In the genomic region with DNA sequence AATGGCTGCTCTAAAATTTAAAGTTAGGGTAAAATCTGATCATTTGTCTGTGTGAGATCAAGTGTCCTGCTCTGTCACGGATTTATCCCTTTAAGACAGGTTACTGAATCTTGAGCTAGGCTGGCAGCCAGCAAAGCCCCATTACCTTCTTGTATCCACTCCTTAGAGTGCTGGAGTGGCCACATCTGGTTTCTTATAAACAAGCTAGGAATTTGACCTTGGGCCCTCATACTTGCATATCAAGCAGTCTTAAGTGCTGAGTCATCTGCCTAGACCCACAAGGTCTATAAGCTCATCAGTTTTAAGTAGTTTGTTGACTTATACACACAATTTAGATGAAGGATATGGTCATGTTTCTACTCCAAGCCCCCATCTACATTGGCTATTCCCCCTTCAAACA, we compare ENCODE assay signal across 21 mouse cellular contexts. TPM values are rescaled to one million over a fixed set of nuclear protein-coding genes. Genes with fewer than 3 reads are reported as not detected.
DNase-seq lines count a peak whose midpoint lies in the region; ATAC-seq and TF ChIP-seq lines count a peak whose summit lies in the region.
"Had no signal": no experiment of that assay in that cellular context is flagged by ENCODE, and none has a peak within 500 bp of the region (broad histone marks: within the 10 kb centered on the region; RNA-seq: fewer than 3 reads in every experiment).

No protein-coding gene starts in this region.

- H3K27me3 ChIP-seq in intestine, embryonic 16.5 days (replicated peaks; ENCODE audit: control insufficient read depth, insufficient read depth, low read length), result no peaks in the 10 kb centered on the region
- no peaks in the 10 kb centered on the region for H3K27me3 ChIP-seq in intestine, postnatal 0 days (replicated peaks; ENCODE audit: control insufficient read depth, insufficient read depth, low read length)
- H3K27me3 ChIP-seq in midbrain, embryonic 11.5 days (ENCODE audit: control insufficient read depth, insufficient read depth, low read length), result peaks cover 11% of the 10 kb centered on the region
- H3K27me3 ChIP-seq: intestine, embryonic 15.5 days; lung, embryonic 15.5 days had no signal

- no peak overlapping the region for H3K4me2 ChIP-seq in intestine, embryonic 16.5 days (ENCODE audit: low read depth, low read length)
- H3K4me2 ChIP-seq in intestine, postnatal 0 days (replicated peaks; ENCODE audit: low read depth), result no peak overlapping the region
- no peak overlapping the region for H3K4me2 ChIP-seq in midbrain, embryonic 11.5 days
- H3K4me2 ChIP-seq: forebrain, embryonic 13.5 days; heart, embryonic 11.5 days; hindbrain, embryonic 14.5 days; intestine, embryonic 15.5 days; lung, embryonic 15.5 days; neural tube, embryonic 15.5 days had no signal

- no peak for TF ChIP-seq CTCF in intestine, postnatal 0 days (IDR thresholded peaks at IDR 0.05; ENCODE audit: low read depth)

- 70% methylated on average over 1 of the region's 1 CpGs for WGBS in intestine, embryonic 16.5 days
- WGBS in intestine, postnatal 0 days, result 77% methylated on average over 1 of the region's 1 CpGs
- WGBS in midbrain, embryonic 11.5 days, result 80% methylated on average over 1 of the region's 1 CpGs

- no peaks in the 10 kb centered on the region for H3K4me1 ChIP-seq in intestine, embryonic 16.5 days (ENCODE audit: control insufficient read depth, insufficient read depth, low read length)
- no peaks in the 10 kb centered on the region for H3K4me1 ChIP-seq in intestine, postnatal 0 days (replicated peaks; ENCODE audit: control insufficient read depth, insufficient read depth, low read length)
- H3K4me1 ChIP-seq in ES-E14 (ENCODE audit: control insufficient read depth in 2 of 2, insufficient read depth in 2 of 2, low read length in 2 of 2, poor library complexity in 1 of 2), result no peaks in the 10 kb centered on the region
- H3K4me1 ChIP-seq in midbrain, embryonic 11.5 days (ENCODE audit: control insufficient read depth, insufficient read depth, low read length), result no peaks in the 10 kb centered on the region
- H3K4me1 ChIP-seq: forebrain, embryonic 13.5 days; intestine, embryonic 15.5 days; lung, embryonic 15.5 days; midbrain, embryonic 10.5 days; neural tube, embryonic 15.5 days had no signal

- in situ Hi-C loops in ES-E14 (cut with MboI; ENCODE audit: low sequenced_read_pairs in 2 of 2, unreplicated experiment in 2 of 2), result no loop called here

- no peaks in the 10 kb centered on the region for H3K9me3 ChIP-seq in intestine, embryonic 16.5 days (ENCODE audit: control insufficient read depth, low read length)
- no peaks in the 10 kb centered on the region for H3K9me3 ChIP-seq in intestine, postnatal 0 days (ENCODE audit: control insufficient read depth)
- no peaks in the 10 kb centered on the region for H3K9me3 ChIP-seq in ES-E14 (ENCODE audit: control insufficient read depth, insufficient read depth, low read depth, low read length)
- H3K9me3 ChIP-seq in midbrain, embryonic 11.5 days (ENCODE audit: control insufficient read depth, low read length), result no peaks in the 10 kb centered on the region
- H3K9me3 ChIP-seq: forebrain, embryonic 13.5 days; intestine, embryonic 15.5 days; lung, embryonic 15.5 days; midbrain, embryonic 10.5 days; neural tube, embryonic 15.5 days had no signal

- H3K9ac ChIP-seq in intestine, embryonic 16.5 days (ENCODE audit: low read depth, low read length), result no peak overlapping the region
- H3K9ac ChIP-seq in intestine, postnatal 0 days (ENCODE audit: low read depth, low read length), result no peak overlapping the region
- H3K9ac ChIP-seq in ES-E14 (ENCODE audit: insufficient read depth, low read depth, low read length, poor library complexity, severe bottlenecking), result no peak overlapping the region
- no peak overlapping the region for H3K9ac ChIP-seq in midbrain, embryonic 11.5 days (ENCODE audit: low read length)
- H3K9ac ChIP-seq: forebrain, embryonic 13.5 days; hindbrain, embryonic 14.5 days; intestine, embryonic 15.5 days; lung, embryonic 15.5 days; neural tube, embryonic 15.5 days had no signal

- H3K36me3 ChIP-seq in intestine, embryonic 16.5 days (ENCODE audit: control insufficient read depth, insufficient read depth, low read length), result no peaks in the 10 kb centered on the region
- H3K36me3 ChIP-seq in intestine, postnatal 0 days (ENCODE audit: control insufficient read depth, insufficient read depth), result no peaks in the 10 kb centered on the region
- H3K36me3 ChIP-seq in ES-E14 (ENCODE audit: control insufficient read depth, insufficient read depth, low read length, poor library complexity, severe bottlenecking), result no peaks in the 10 kb centered on the region; the same call in 1 of the 2 replicates
- H3K36me3 ChIP-seq in midbrain, embryonic 11.5 days (ENCODE audit: control insufficient read depth, insufficient read depth, low read length), result no peaks in the 10 kb centered on the region
- H3K36me3 ChIP-seq: intestine, embryonic 15.5 days; lung, embryonic 15.5 days; midbrain, embryonic 10.5 days; neural tube, embryonic 15.5 days had no signal

- H3K27ac ChIP-seq in intestine, embryonic 16.5 days (ENCODE audit: low read length), result no peak overlapping the region
- no peak overlapping the region for H3K27ac ChIP-seq in intestine, postnatal 0 days (ENCODE audit: low read depth, low read length)
- H3K27ac ChIP-seq in ES-E14 (ENCODE audit: insufficient read depth, low read depth, low read length, poor library complexity, severe bottlenecking), result no peak overlapping the region
- H3K27ac ChIP-seq in midbrain, embryonic 11.5 days (ENCODE audit: low read depth, low read length), result no peak overlapping the region
- H3K27ac ChIP-seq: forebrain, embryonic 13.5 days; hindbrain, embryonic 14.5 days; intestine, embryonic 15.5 days; lung, embryonic 15.5 days; midbrain, embryonic 10.5 days; neural tube, embryonic 15.5 days had no signal

- ATAC-seq in intestine, embryonic 16.5 days, result peak; percentile 31; the same call in 1 of the 2 replicates
- ATAC-seq in intestine, postnatal 0 days, result no peak
- no peak for ATAC-seq in midbrain, embryonic 11.5 days (ENCODE audit: low FRiP score)
- ATAC-seq: forebrain, embryonic 13.5 days; intestine, embryonic 15.5 days had no signal

- H3K4me3 ChIP-seq in intestine, embryonic 16.5 days (ENCODE audit: low read length), result no peak overlapping the region
- no peak overlapping the region for H3K4me3 ChIP-seq in intestine, postnatal 0 days (ENCODE audit: low read depth, low read length)
- H3K4me3 ChIP-seq in ES-E14 (ENCODE audit: insufficient read depth in 1 of 2, low read depth in 1 of 2, low read length in 2 of 2, poor library complexity in 1 of 2, severe bottlenecking in 1 of 2), result no peak overlapping the region
- no peak overlapping the region for H3K4me3 ChIP-seq in midbrain, embryonic 11.5 days (ENCODE audit: low read depth, low read length)
- H3K4me3 ChIP-seq: forebrain, embryonic 13.5 days; intestine, embryonic 15.5 days; lung, embryonic 15.5 days; midbrain, embryonic 10.5 days; neural tube, embryonic 15.5 days had no signal

- DNase-seq in ES-E14 (ENCODE audit: low read depth, low spot score), result no peak
- peak; percentile 49 to 71 for DNase-seq in kidney, adult 8-10 months
- peak; percentile 59 to 73 for DNase-seq in kidney, postnatal 36 days
- DNase-seq in thymus, postnatal 0 days (ENCODE audit: low spot score), result no peak
- DNase-seq in midbrain, embryonic 11.5 days (ENCODE audit: low spot score, missing footprints), result no peak
- DNase-seq in adrenal gland, postnatal 14 days, result no peak
- DNase-seq: adrenal gland, adult 2 months; cerebellum, adult 11-12 months; cerebellum, postnatal 25 days; gastrocnemius, postnatal 36 days; heart, postnatal 14 days; liver had no signal

TF ChIP-seq in ES-E14, 5 proteins besides CTCF, POLR2A, EP300 and RAD21:
- TF ChIP-seq MAFK (IDR thresholded peaks at IDR 0.05; ENCODE audit: insufficient read depth, low read depth, low read length), result peak; percentile 63
- no peak for TF ChIP-seq HCFC1 (IDR thresholded peaks at IDR 0.05; ENCODE audit: borderline replicate concordance, insufficient read depth, low read length)
TF ChIP-seq in ES-E14: peak in this region for 1.

RNA-seq across cellular contexts. Expression of gene Tlr7, which starts 14.0 kb away (rescaled TPM):
- polyA plus RNA-seq in intestine, embryonic 16.5 days (2015; fragmentation: Nextera tagmentation; extraction: Ambion mirVana), result 0.54 and 0.57 TPM in 2 replicates
- polyA plus RNA-seq in intestine, postnatal 0 days (2015; fragmentation: Nextera tagmentation; extraction: Ambion mirVana), result 0.84 and 1.3 TPM in 2 replicates
- total RNA-seq in ES-E14 (2012; rRNA removed), result 0.09 and 0.11 TPM in 2 replicates
- 1.5 and 2.0 TPM in 2 replicates for polyA plus RNA-seq in thymus, postnatal 0 days (2015; fragmentation: Nextera tagmentation; extraction: Ambion mirVana)
- 0.34 and 0.54 TPM in 2 replicates for polyA plus RNA-seq in midbrain, embryonic 11.5 days (2014; fragmentation: Nextera tagmentation; extraction: Ambion mirVana)
- 1.4 and 2.6 TPM in 2 replicates for total RNA-seq in adrenal gland, postnatal 14 days (2021)

RNA-seq across cellular contexts. Expression of gene Prps2, which starts 38.2 kb away (rescaled TPM):
- polyA plus RNA-seq in intestine, embryonic 16.5 days (2015; fragmentation: Nextera tagmentation; extraction: Ambion mirVana), result 28.0 and 32.0 TPM in 2 replicates
- 10.1 and 10.2 TPM in 2 replicates for polyA plus RNA-seq in intestine, postnatal 0 days (2015; fragmentation: Nextera tagmentation; extraction: Ambion mirVana)
- total RNA-seq in ES-E14 (2012; rRNA removed), result 32.7 and 35.1 TPM in 2 replicates
- polyA plus RNA-seq in thymus, postnatal 0 days (2015; fragmentation: Nextera tagmentation; extraction: Ambion mirVana), result 108 and 125 TPM in 2 replicates
- polyA plus RNA-seq in midbrain, embryonic 11.5 days (2014; fragmentation: Nextera tagmentation; extraction: Ambion mirVana), result 19.2 and 22.8 TPM in 2 replicates
- 21.9 and 22.8 TPM in 2 replicates for total RNA-seq in adrenal gland, postnatal 14 days (2021)

Comparison
In these comparisons a context has a peak if more than half of its experiments do, and no peak if none do; other contexts are left out.
1. DNase-seq: peak in kidney, adult 8-10 months (2 of 2) and kidney, postnatal 36 days (2 of 2); none in ES-E14 (single experiment), thymus, postnatal 0 days (single experiment), midbrain, embryonic 11.5 days (single experiment) and adrenal gland, postnatal 14 days (single experiment).